Mouse (Mus musculus): ENCODE data around the gene Sspo. TPM values are rescaled to one million over a fixed set of nuclear protein-coding genes. Genes with fewer than 3 reads are reported as not detected.

Sspo gene
- polyA plus RNA-seq, 1 experiment from 2014 or later, result 0.61 TPM

DNA sequence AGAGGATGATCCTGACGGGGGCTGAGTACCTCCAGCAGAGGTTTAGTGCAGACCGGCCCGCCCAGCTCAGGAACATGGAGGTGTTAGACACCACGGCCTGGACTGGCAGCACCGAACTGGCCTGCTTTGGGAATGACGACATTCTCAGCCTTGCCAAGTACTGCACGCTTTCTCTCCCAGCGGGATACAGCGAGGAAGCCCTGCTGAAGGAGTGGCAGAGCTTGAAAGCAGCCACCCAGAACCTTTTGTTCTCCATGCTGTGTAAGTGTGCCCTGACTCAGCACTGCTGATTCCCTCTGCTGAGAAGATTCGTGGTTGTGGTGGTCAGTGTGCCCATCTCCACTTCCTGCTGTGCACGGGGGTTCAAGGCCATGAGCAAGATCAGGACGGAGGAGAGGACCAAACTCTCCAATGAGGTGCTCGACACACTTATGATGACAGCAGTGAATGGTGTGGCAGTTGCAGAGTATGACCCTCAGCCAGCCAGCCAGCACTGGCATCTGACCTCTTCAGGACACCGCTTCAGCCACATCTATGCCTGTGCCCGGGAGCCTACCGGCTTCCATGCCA lies 81.9 kb downstream of the Sspo start:
- no peak overlapping the region for H3K4me3 ChIP-seq
- H3K4me2 ChIP-seq, result no peak overlapping the region
- peak overlapping the region; percentile 20; the same call in 1 of the 2 replicates for H3K9ac ChIP-seq
- WGBS, result 75% methylated on average over 16 of the region's 16 CpGs
- no peak for ATAC-seq (ENCODE audit: insufficient number of reproducible peaks, low FRiP score)
- peaks cover 15% of the 10 kb centered on the region for H3K36me3 ChIP-seq
- H3K27me3 ChIP-seq (replicated peaks), result no peaks in the 10 kb centered on the region
- H3K4me1 ChIP-seq (replicated peaks), result peaks cover 18% of the 10 kb centered on the region
- H3K9me3 ChIP-seq (replicated peaks), result no peaks in the 10 kb centered on the region
- no peak overlapping the region for H3K27ac ChIP-seq (ENCODE audit: poor library complexity, severe bottlenecking)

DNA sequence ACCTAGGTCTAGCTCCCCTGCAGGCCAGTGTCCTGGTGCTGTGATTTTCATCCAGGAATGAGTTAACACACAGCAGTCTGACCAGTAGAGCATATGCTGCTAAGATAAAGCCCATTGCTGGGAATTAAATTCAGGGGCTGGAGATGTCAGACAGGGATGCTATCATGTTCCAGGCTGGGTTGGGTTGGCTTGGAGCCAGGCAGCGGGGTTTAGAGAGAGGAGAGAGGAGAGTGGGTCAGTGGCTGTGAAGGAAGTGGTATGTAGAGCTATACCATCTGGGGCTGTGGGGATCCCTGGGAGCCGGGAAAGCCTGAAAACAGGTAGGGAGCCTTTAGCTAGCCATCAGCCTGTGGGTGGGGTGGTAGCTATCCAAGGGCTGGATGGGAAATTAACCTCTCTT lies 82.8 kb downstream of the Sspo start:
- Histone ChIP-seq H3K9me3 (replicated peaks) (no peaks in the 10 kb centered on the region), H3K4me1 (replicated peaks) (peaks cover 18% of the 10 kb centered on the region), H3K9ac (no peak overlapping the region), H3K4me2 (no peak overlapping the region), H3K27ac (ENCODE audit: poor library complexity, severe bottlenecking) (no peak overlapping the region), H3K36me3 (peaks cover 11% of the 10 kb centered on the region; the same call in 1 of the 2 replicates), H3K4me3 (no peak overlapping the region), H3K27me3 (replicated peaks) (no peaks in the 10 kb centered on the region)
- ATAC-seq (ENCODE audit: insufficient number of reproducible peaks, low FRiP score), result no peak
- 57% methylated on average over 2 of the region's 2 CpGs for WGBS

DNA sequence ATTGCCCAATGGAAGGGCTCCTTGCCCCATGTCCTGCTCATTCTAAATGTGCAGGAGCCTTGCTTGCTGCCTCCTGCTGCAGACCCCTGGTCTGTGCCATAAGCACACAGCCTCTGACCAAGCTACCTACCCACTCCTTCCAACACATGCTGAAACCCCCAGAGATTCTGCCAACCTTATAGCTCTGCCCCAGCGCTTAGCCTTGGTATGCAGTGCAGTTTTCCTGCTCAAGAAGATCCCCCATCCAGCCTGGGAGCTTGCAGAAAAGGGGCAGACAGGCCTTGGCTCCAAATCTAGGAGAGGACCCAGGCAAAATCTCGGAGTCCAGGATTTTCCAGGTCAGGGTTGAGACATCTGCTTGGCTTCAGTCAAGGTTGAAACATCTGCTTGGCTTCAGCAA lies 85.4 kb downstream of the Sspo start:
- H3K4me1 ChIP-seq (replicated peaks), result peaks cover 34% of the 10 kb centered on the region
- peaks cover 7% of the 10 kb centered on the region; the same call in 1 of the 2 replicates for H3K36me3 ChIP-seq
- no peak overlapping the region for H3K4me2 ChIP-seq
- no peak overlapping the region for H3K9ac ChIP-seq
- H3K27me3 ChIP-seq (replicated peaks), result no peaks in the 10 kb centered on the region
- no peaks in the 10 kb centered on the region for H3K9me3 ChIP-seq (replicated peaks)
- WGBS, result 74% methylated on average over 2 of the region's 2 CpGs
- ATAC-seq (ENCODE audit: insufficient number of reproducible peaks, low FRiP score), result no peak
- H3K27ac ChIP-seq (ENCODE audit: poor library complexity, severe bottlenecking), result no peak overlapping the region
- H3K4me3 ChIP-seq, result no peak overlapping the region

DNA sequence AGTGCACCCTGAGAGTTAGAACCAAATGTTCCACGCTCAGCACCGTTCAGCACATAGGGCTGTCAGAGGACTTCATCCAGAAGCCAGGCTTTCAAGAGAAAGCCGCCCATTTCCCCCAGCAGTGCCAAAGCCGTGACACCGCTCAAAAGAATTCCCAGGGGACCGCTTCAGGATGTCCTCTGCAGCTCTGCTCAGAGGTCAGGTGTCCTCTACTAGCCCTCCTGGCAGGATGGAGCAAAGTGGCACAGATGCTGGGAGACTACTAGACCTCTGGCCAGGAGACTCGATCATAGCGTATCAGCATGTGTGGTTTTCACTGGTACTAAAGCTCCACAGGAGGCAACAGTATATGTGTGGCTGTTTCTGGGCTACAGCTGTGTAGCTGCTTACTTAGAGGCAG lies 86.9 kb downstream of the Sspo start:
- H3K9ac ChIP-seq, result no peak overlapping the region

DNA sequence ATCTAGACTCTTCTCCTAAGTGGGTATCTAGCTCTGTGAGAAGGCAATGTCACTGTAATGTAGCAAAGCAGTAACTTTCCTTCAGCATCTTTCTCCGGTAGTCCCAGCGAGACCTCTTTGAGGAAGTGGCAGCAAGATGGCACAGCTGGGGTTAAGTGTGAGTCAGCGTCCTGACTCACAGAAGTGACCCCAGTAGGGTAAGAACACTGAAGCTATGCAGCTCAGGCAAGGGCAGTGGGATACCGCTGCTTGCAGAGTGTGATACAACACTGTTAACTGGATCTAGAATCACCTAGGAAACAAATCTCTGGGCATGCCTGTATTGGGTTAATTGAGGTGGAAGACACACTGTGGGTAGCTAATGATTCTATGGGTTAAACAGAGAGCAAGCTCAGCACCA lies 88.1 kb downstream of the Sspo start:
- H3K36me3 ChIP-seq, result peaks cover 8% of the 10 kb centered on the region
- H3K27me3 ChIP-seq (replicated peaks), result no peaks in the 10 kb centered on the region
- no peak overlapping the region for H3K9ac ChIP-seq
- H3K4me3 ChIP-seq, result no peak overlapping the region
- peaks cover 21% of the 10 kb centered on the region for H3K4me1 ChIP-seq (replicated peaks)
- H3K9me3 ChIP-seq (replicated peaks), result no peaks in the 10 kb centered on the region
- H3K4me2 ChIP-seq, result no peak overlapping the region
- 58% methylated on average over 4 of the region's 4 CpGs for WGBS
- ATAC-seq (ENCODE audit: insufficient number of reproducible peaks, low FRiP score), result no peak
- no peak overlapping the region for H3K27ac ChIP-seq (ENCODE audit: poor library complexity, severe bottlenecking)

More for the DNA sequence above, 86.9 kb downstream of the Sspo start:
- H3K4me2 ChIP-seq, result no peak overlapping the region
- no peaks in the 10 kb centered on the region for H3K27me3 ChIP-seq (replicated peaks)
- no peak for ATAC-seq (ENCODE audit: insufficient number of reproducible peaks, low FRiP score)
- H3K9me3 ChIP-seq (replicated peaks), result no peaks in the 10 kb centered on the region
- peaks cover 5% of the 10 kb centered on the region; the same call in 1 of the 2 replicates for H3K36me3 ChIP-seq
- H3K4me1 ChIP-seq (replicated peaks), result peaks cover 33% of the 10 kb centered on the region
- H3K4me3 ChIP-seq, result no peak overlapping the region
- H3K27ac ChIP-seq (ENCODE audit: poor library complexity, severe bottlenecking), result no peak overlapping the region
- WGBS, result 77% methylated on average over 8 of the region's 8 CpGs

DNA sequence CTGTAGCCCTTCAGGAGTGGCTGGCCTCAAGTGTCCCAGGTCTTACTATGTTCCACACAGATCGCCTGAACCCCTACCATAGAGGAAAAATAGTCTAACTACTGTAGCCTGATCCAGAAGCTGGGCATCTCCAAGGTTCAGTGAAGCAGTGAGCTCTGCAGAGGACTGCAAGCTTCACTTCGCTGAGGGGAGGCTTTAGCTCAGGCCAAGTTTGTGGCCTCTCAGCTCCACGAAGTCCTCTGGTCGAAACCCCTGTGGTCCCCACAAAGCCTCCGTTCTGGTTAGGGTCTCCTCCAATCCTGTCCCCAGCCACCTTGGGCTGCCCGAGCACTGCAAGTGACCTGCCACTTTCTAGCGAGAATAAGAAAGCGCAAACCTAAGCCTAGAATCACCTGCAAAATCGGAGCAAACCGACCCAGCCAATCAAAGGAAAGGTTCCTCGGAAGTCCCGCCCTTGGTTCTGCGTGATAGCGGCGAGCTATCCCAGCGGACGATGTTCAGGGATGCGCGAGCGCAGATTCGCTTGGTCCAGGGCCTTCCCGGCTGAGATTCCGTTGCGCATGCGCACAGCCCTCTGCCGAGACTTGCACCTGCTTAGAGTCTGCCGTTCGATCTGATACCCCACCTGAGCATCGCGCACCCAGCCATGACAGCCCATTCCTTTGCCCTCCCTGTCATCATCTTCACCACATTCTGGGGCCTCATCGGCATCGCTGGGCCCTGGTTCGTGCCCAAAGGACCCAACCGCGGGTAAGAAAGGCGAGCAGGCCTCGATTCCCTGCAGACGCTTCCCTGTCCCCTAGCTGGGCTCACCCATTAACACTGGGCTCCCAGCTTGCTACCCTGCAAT lies 89.3 kb downstream of the Sspo start, which contains the start of gene Atp6v0e2:
Gene Atp6v0e2 (plus strand): TSS at position 511 of the 850 bp plus-strand sequence.
- H3K27ac ChIP-seq (ENCODE audit: poor library complexity, severe bottlenecking), result no peak within 1 kb of the TSS
- H3K4me1 ChIP-seq (replicated peaks), result peaks cover 23% of the 10 kb centered on the region
- H3K9me3 ChIP-seq (replicated peaks), result no peaks in the 10 kb centered on the region
- H3K4me3 ChIP-seq, result peak within 1 kb of the TSS; percentile 51
- WGBS, result 7% methylated on average over 38 of the region's 38 CpGs
- no peaks in the 10 kb centered on the region for H3K27me3 ChIP-seq (replicated peaks)
- peaks cover 5% of the 10 kb centered on the region; the same call in 1 of the 2 replicates for H3K36me3 ChIP-seq
- H3K4me2 ChIP-seq, result peak within 1 kb of the TSS; percentile 72
- ATAC-seq (ENCODE audit: insufficient number of reproducible peaks, low FRiP score), result peak; percentile 69
- H3K9ac ChIP-seq, result peak within 1 kb of the TSS; percentile 69

DNA sequence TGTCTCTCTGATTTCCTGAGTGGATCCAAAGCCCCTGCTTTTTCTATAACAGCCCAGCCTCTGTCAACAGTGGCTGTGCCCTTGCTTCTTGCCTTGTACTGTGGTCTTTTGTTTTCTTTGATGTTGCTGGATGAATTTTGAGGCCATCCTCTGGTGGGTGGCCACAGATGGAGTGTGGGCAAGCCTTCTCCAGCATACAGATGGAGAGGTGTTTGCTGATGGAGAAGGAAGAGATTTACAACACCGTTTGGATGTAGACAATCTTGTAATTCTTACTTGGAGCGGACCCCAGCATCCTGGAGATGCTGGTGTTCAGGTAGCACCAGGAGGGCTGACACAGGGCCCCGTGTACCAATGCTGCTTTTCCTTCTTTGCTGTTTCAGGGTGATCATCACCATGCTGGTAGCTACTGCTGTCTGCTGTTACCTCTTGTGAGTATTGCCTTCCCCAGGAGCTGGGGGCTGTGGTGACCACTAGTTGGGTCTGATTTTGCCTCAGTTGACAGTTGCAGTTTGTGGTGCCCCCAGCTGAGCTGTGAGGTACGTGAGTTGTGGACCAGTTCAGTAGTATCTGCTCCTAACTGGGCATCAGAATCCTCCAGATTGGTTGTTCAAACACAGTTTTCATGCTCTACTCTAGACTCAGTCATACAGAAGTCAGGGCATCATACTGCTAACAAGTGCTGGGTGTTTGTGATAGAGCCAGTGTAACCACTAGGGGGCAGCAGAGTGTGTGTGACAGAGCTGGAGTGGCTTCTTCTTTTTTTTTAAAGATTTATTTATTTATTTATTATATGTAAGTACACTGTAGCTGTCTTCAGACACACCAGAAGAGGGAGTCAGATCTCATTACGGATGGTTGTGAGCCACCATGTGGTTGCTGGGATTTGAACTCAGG lies 91.1 kb downstream of the Sspo start:
- no peak for ATAC-seq (ENCODE audit: insufficient number of reproducible peaks, low FRiP score)
- peaks cover 26% of the 10 kb centered on the region for H3K4me1 ChIP-seq (replicated peaks)
- H3K27me3 ChIP-seq (replicated peaks), result no peaks in the 10 kb centered on the region
- no peak overlapping the region for H3K4me2 ChIP-seq
- H3K4me3 ChIP-seq, result no peak overlapping the region
- no peaks in the 10 kb centered on the region for H3K9me3 ChIP-seq (replicated peaks)
- no peak overlapping the region for H3K27ac ChIP-seq (ENCODE audit: poor library complexity, severe bottlenecking)
- no peak overlapping the region for H3K9ac ChIP-seq
- peaks cover 3% of the 10 kb centered on the region; the same call in 1 of the 2 replicates for H3K36me3 ChIP-seq
- WGBS, result 66% methylated on average over 5 of the region's 5 CpGs

DNA sequence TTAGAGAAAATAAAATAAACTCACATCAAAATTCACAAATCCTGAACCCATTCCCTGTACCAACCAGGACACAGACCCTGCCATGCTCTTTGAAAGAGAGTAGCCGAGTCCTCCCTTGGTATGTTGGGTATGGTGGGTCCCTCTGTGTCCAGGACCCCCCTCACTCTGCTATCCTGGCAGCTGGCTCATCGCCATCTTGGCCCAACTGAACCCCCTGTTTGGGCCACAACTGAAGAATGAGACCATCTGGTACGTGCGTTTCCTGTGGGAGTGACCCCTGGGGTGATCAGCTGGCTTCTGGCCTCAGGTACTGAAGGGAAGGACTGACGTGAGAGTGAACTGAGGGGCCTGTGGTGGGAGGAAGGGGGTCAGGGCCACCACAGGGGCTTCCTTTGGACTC lies 91.8 kb downstream of the Sspo start:
- Histone ChIP-seq H3K4me2 (no peak overlapping the region), H3K4me3 (no peak overlapping the region), H3K9ac (no peak overlapping the region), H3K27me3 (replicated peaks) (no peaks in the 10 kb centered on the region), H3K4me1 (replicated peaks) (peaks cover 26% of the 10 kb centered on the region), H3K9me3 (replicated peaks) (no peaks in the 10 kb centered on the region), H3K36me3 (peaks cover 3% of the 10 kb centered on the region; the same call in 1 of the 2 replicates), H3K27ac (ENCODE audit: poor library complexity, severe bottlenecking) (no peak overlapping the region)
- 72% methylated on average over 5 of the region's 5 CpGs for WGBS
- peak; percentile 29; the same call in 1 of the 2 replicates for ATAC-seq (ENCODE audit: insufficient number of reproducible peaks, low FRiP score)

DNA sequence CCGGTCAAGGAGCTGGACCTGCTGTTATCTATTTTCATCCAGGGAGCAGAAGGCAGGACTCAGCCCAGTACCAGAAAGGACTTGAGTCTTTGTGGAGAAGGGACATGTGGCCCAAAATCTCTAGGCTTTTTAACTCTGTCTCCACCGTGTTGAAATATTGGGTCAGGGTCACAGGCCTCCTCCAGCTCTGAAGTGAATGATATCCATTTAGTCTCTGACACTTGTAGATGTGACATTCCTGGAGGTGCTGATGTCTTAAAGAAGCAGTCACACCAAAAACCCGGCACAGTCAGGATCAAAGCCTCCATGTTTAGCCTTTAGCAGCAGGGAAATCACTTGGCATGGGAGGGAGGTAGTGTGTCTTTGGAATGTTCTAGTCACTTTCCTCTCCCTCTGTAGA lies 92.7 kb downstream of the Sspo start:
- Histone ChIP-seq H3K27me3 (replicated peaks) (no peaks in the 10 kb centered on the region), H3K9me3 (replicated peaks) (no peaks in the 10 kb centered on the region), H3K4me1 (replicated peaks) (peaks cover 26% of the 10 kb centered on the region), H3K4me2 (no peak overlapping the region), H3K27ac (ENCODE audit: poor library complexity, severe bottlenecking) (no peak overlapping the region), H3K9ac (no peak overlapping the region), H3K36me3 (peaks cover 3% of the 10 kb centered on the region; the same call in 1 of the 2 replicates), H3K4me3 (no peak overlapping the region)
- ATAC-seq (ENCODE audit: insufficient number of reproducible peaks, low FRiP score), result no peak
- 34% methylated on average over 3 of the region's 3 CpGs for WGBS

DNA sequence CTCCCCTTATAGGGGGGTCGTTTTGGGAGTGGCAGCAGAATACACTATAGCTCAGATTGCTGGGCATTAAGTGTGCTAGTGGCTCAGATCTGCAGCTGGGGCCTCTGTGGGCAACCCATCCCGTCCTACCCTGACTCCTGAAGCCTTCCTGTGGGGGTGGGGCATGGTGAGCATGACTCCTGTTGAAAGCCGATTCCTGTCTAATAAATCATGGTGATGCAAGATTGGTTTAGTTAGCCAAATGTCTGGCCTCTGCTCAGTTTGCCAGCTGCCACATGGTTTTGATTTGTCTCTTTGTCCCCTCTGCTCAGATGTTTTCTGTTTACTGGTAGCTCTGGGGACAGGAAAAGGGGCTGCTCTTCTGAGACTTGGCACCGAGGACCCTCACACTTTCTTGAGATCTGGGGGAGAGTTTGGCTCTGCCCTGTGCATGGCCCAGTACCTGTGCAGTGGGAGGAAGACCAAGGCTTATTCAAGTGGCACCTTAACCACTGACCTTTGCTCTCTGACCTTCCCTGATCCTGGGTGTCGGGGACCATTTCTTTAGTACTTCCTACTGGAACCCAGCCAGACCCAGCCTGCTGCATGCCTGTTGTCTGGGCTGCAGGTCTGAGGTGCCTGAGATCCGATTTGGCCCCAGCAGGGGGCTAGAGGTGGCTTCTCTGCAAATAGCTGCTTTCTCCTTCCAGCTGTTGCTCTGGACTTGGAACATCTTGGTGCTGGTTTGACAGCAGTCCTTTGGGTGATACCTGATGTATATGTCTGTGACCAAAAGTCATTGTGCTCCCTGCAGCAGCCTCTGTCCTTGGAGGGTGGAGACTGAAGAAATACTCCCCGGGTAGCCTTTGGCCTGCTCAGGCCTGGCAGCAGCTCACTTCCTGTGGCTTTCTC lies 93.8 kb downstream of the Sspo start:
- WGBS, result 34% methylated on average over 7 of the region's 7 CpGs

More for the DNA sequence above, 93.8 kb downstream of the Sspo start:
- Histone ChIP-seq H3K36me3 (peaks cover 3% of the 10 kb centered on the region; the same call in 1 of the 2 replicates), H3K9me3 (replicated peaks) (no peaks in the 10 kb centered on the region), H3K9ac (peak overlapping the region; percentile 35; the same call in 1 of the 2 replicates), H3K4me2 (no peak overlapping the region), H3K27me3 (replicated peaks) (no peaks in the 10 kb centered on the region), H3K4me3 (no peak overlapping the region), H3K4me1 (replicated peaks) (peaks cover 23% of the 10 kb centered on the region), H3K27ac (ENCODE audit: poor library complexity, severe bottlenecking) (no peak overlapping the region)
- ATAC-seq (ENCODE audit: insufficient number of reproducible peaks, low FRiP score), result no peak
